Mouse (Mus musculus): ENCODE results near the gene Gria2. TPM values are rescaled to one million over a fixed set of nuclear protein-coding genes. Genes with fewer than 3 reads are reported as not detected.

The Gria2 gene
- total and polyA plus RNA-seq, 3 experiments: not detected

GRCm38 (mm10) chr3:80665105-80665504 lies 137.5 kb downstream of the Gria2 start:
- TF ChIP-seq TAL1 (IDR thresholded peaks at IDR 0.05; ENCODE audit: low read length) (no peak), POLR2AphosphoS5 (IDR thresholded peaks at IDR 0.05; ENCODE audit: borderline replicate concordance, low read depth, low read length) (no peak), CHD2 (IDR thresholded peaks at IDR 0.05; ENCODE audit: low read length) (no peak), NELFE (IDR thresholded peaks at IDR 0.05; ENCODE audit: low read depth, low read length) (no peak)
- H3K27me3 ChIP-seq (ENCODE audit: control insufficient read depth in 1 of 2, insufficient read depth in 2 of 2, low read length in 2 of 2): no peaks in the 10 kb centered on the region
- H3K9me3 ChIP-seq (replicated peaks; ENCODE audit: insufficient read depth, low read length): no peaks in the 10 kb centered on the region
- no peak for DNase-seq (ENCODE audit: low read depth, low spot score)
- no peaks in the 10 kb centered on the region for H3K36me3 ChIP-seq (ENCODE audit: control insufficient read depth in 1 of 2, insufficient read depth in 2 of 2, low read length in 2 of 2)
- H3K79me2 ChIP-seq (ENCODE audit: control insufficient read depth, insufficient read depth, low read length, poor library complexity): no peaks in the 10 kb centered on the region
- H3K27ac ChIP-seq (ENCODE audit: control insufficient read depth, low read depth, low read length): no peak overlapping the region
- H3K4me1 ChIP-seq (ENCODE audit: control insufficient read depth in 1 of 2, insufficient read depth in 2 of 2, low read length in 2 of 2): no peaks in the 10 kb centered on the region
- no peak overlapping the region for H3K4me3 ChIP-seq (ENCODE audit: control insufficient read depth in 1 of 2, insufficient read depth in 1 of 2, low read depth in 2 of 2, low read length in 2 of 2)
- H3K9ac ChIP-seq (ENCODE audit: control insufficient read depth, low read depth, low read length, poor library complexity, severe bottlenecking): no peak overlapping the region

- TF ChIP-seq NELFE (IDR thresholded peaks at IDR 0.05; ENCODE audit: low read depth, low read length) (no peak), ZMIZ1 (IDR thresholded peaks at IDR 0.05; ENCODE audit: low read depth, low read length) (no peak), HCFC1 (IDR thresholded peaks at IDR 0.05; ENCODE audit: low read depth, low read length) (no peak)
- no peak for DNase-seq (ENCODE audit: low read depth, low spot score)
Measured at GRCm38 (mm10) chr3:80663293-80663692, 139.3 kb downstream of the Gria2 start.

GRCm38 (mm10) chr3:80661838-80662237 lies 140.8 kb downstream of the Gria2 start:
- Histone ChIP-seq H3K27ac (ENCODE audit: control insufficient read depth, low read depth, low read length) (no peak overlapping the region), H3K36me3 (ENCODE audit: control insufficient read depth in 1 of 2, insufficient read depth in 2 of 2, low read length in 2 of 2) (no peaks in the 10 kb centered on the region), H3K27me3 (ENCODE audit: control insufficient read depth in 1 of 2, insufficient read depth in 2 of 2, low read length in 2 of 2) (no peaks in the 10 kb centered on the region), H3K4me3 (ENCODE audit: control insufficient read depth in 1 of 2, insufficient read depth in 1 of 2, low read depth in 2 of 2, low read length in 2 of 2) (no peak overlapping the region), H3K9ac (ENCODE audit: control insufficient read depth, low read depth, low read length, poor library complexity, severe bottlenecking) (no peak overlapping the region), H3K79me2 (ENCODE audit: control insufficient read depth, insufficient read depth, low read length, poor library complexity) (no peaks in the 10 kb centered on the region), H3K9me3 (replicated peaks; ENCODE audit: insufficient read depth, low read length) (no peaks in the 10 kb centered on the region), H3K4me1 (ENCODE audit: control insufficient read depth in 1 of 2, insufficient read depth in 2 of 2, low read length in 2 of 2) (no peaks in the 10 kb centered on the region)
- TF ChIP-seq GATA1 (IDR thresholded peaks at IDR 0.05; ENCODE audit: low read depth, low read length): no peak
- TF ChIP-seq GABPA (IDR thresholded peaks at IDR 0.05; ENCODE audit: low read depth, low read length): no peak
- TF ChIP-seq ZNF384 (IDR thresholded peaks at IDR 0.05; ENCODE audit: low read depth, low read length): no peak
- TF ChIP-seq E2F4 (IDR thresholded peaks at IDR 0.05; ENCODE audit: borderline replicate concordance, low read depth, low read length): no peak
- TF ChIP-seq TBP (IDR thresholded peaks at IDR 0.05; ENCODE audit: low read depth, low read length): no peak
- no peak for TF ChIP-seq MAX (IDR thresholded peaks at IDR 0.05; ENCODE audit: low read length)
- no peak for TF ChIP-seq NRF1 (IDR thresholded peaks at IDR 0.05; ENCODE audit: insufficient read depth, low read depth, low read length, poor library complexity, severe bottlenecking)
- no peak for TF ChIP-seq ZMIZ1 (IDR thresholded peaks at IDR 0.05; ENCODE audit: low read depth, low read length)
- no peak for TF ChIP-seq MYB (IDR thresholded peaks at IDR 0.05; ENCODE audit: low read depth, low read length)
- no peak for TF ChIP-seq RAD21 (IDR thresholded peaks at IDR 0.05; ENCODE audit: low read depth, low read length)
- TF ChIP-seq TCF12 (IDR thresholded peaks at IDR 0.05; ENCODE audit: low read depth, low read length): no peak
- TF ChIP-seq USF1 (IDR thresholded peaks at IDR 0.05; ENCODE audit: low read depth, low read length): no peak
- no peak for TF ChIP-seq ZC3H11A (IDR thresholded peaks at IDR 0.05; ENCODE audit: low read depth, low read length)
- no peak for TF ChIP-seq USF2 (IDR thresholded peaks at IDR 0.05; ENCODE audit: borderline replicate concordance in 1 of 2, insufficient read depth in 1 of 2, low read depth in 1 of 2, low read length in 2 of 2)
- TF ChIP-seq TAL1 (IDR thresholded peaks at IDR 0.05; ENCODE audit: low read length): no peak
- DNase-seq (ENCODE audit: low read depth, low spot score): no peak

More at GRCm38 (mm10) chr3:80663293-80663692, 139.3 kb downstream of the Gria2 start:
- H3K9ac ChIP-seq (ENCODE audit: control insufficient read depth, low read depth, low read length, poor library complexity, severe bottlenecking): no peak overlapping the region
- H3K9me3 ChIP-seq (replicated peaks; ENCODE audit: insufficient read depth, low read length): no peaks in the 10 kb centered on the region
- no peak overlapping the region for H3K4me3 ChIP-seq (ENCODE audit: control insufficient read depth in 1 of 2, insufficient read depth in 1 of 2, low read depth in 2 of 2, low read length in 2 of 2)
- H3K27ac ChIP-seq (ENCODE audit: control insufficient read depth, low read depth, low read length): no peak overlapping the region
- no peaks in the 10 kb centered on the region for H3K36me3 ChIP-seq (ENCODE audit: control insufficient read depth in 1 of 2, insufficient read depth in 2 of 2, low read length in 2 of 2)
- no peaks in the 10 kb centered on the region for H3K79me2 ChIP-seq (ENCODE audit: control insufficient read depth, insufficient read depth, low read length, poor library complexity)
- H3K4me1 ChIP-seq (ENCODE audit: control insufficient read depth in 1 of 2, insufficient read depth in 2 of 2, low read length in 2 of 2): no peaks in the 10 kb centered on the region
- H3K27me3 ChIP-seq (ENCODE audit: control insufficient read depth in 1 of 2, insufficient read depth in 2 of 2, low read length in 2 of 2): no peaks in the 10 kb centered on the region

Data from MEL (cell line).